Mouse (Mus musculus): ENCODE measurements at regions not wholly inside any gene's neighbourhood (a gene's known extent, or its start where the extent isn't known, plus 50 kb on each side); places are given as distances from the start of the nearest gene placed in this dataset.

DNA sequence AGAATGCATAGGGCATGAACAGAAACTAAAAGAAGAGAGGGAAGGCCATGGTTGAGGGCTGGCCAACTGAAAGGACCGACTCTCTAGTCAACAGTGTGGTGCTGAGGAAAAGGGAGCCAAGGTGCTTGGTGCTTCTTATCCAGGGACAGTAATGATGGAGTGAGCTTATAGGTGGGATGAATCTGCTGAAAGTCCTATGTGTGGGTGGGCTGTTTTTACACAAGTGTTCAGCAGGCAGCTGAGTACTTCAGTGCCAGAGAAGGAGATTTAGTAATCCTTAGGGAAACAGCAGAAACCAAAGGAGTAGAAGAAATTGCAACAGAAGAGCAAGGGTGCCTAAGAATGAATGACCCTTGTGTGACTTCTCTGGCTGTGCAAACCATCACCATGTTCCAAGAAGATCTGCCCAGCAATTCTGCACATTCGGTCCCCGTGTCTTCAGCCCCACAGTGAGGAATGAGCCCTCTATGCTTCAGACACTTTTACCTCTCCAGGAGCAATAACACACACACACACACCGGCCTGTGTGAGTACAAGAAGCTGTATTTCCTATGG is 82.1 kb upstream of the Pkn2 start (continued):
- no peak for TF ChIP-seq MEF2A (IDR thresholded peaks at IDR 0.05; ENCODE audit: extremely low read depth, insufficient replicate concordance, low read depth, low read length, poor library complexity, severe bottlenecking)

DNA sequence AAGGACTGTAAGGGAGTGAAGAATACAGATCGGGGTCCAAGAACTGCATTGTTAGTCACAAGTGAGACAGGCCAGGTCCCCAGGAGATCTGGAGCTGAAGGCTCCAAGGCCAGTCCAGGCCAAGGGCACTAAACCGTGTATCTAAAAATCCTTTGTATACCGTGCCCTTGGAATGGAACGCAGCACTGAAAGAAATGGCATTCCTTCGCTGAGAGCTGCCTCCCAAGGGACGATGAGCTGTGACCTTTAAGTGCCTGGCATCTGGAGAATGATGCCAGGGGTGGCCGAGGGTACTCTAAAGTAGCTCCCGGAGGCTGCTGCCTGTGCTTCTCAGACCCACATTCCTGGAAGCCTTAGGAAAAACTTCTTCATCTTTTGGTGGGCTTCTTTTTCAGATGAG is 76.0 kb upstream of the Pkn2 start:
- Histone ChIP-seq H3K27me3 (ENCODE audit: control insufficient read depth in 1 of 2, insufficient read depth in 2 of 2, low read length in 2 of 2) (no peaks in the 10 kb centered on the region; a peak in 1 of 4 replicates), H3K4me1 (ENCODE audit: control insufficient read depth in 1 of 2, insufficient read depth in 2 of 2, low read length in 2 of 2) (no peaks in the 10 kb centered on the region), H3K9me3 (replicated peaks; ENCODE audit: insufficient read depth, low read length) (no peaks in the 10 kb centered on the region), H3K9ac (ENCODE audit: control insufficient read depth, low read depth, low read length, poor library complexity, severe bottlenecking) (no peak overlapping the region), H3K36me3 (ENCODE audit: control insufficient read depth in 1 of 2, insufficient read depth in 2 of 2, low read length in 2 of 2) (no peaks in the 10 kb centered on the region), H3K4me3 (ENCODE audit: control insufficient read depth in 1 of 2, insufficient read depth in 1 of 2, low read depth in 2 of 2, low read length in 2 of 2) (no peak overlapping the region), H3K27ac (ENCODE audit: control insufficient read depth, low read depth, low read length) (no peak overlapping the region), H3K79me2 (ENCODE audit: control insufficient read depth, insufficient read depth, low read length, poor library complexity) (no peaks in the 10 kb centered on the region)
- TF ChIP-seq POLR2AphosphoS5 (IDR thresholded peaks at IDR 0.05; ENCODE audit: borderline replicate concordance, low read depth, low read length), result no peak
- no peak for TF ChIP-seq CHD1 (IDR thresholded peaks at IDR 0.05; ENCODE audit: low read depth, low read length)
- no peak for TF ChIP-seq HCFC1 (IDR thresholded peaks at IDR 0.05; ENCODE audit: low read depth, low read length)
- no peak for TF ChIP-seq USF1 (IDR thresholded peaks at IDR 0.05; ENCODE audit: low read depth, low read length)
- TF ChIP-seq BHLHE40 (IDR thresholded peaks at IDR 0.05; ENCODE audit: borderline replicate concordance, low read depth, low read length), result no peak
- TF ChIP-seq ELF1 (IDR thresholded peaks at IDR 0.05; ENCODE audit: low read depth, low read length), result no peak
- TF ChIP-seq NELFE (IDR thresholded peaks at IDR 0.05; ENCODE audit: low read depth, low read length), result no peak
- no peak for TF ChIP-seq MEF2A (IDR thresholded peaks at IDR 0.05; ENCODE audit: extremely low read depth, insufficient replicate concordance, low read depth, low read length, poor library complexity, severe bottlenecking)
- TF ChIP-seq POLR2A (IDR thresholded peaks at IDR 0.05; ENCODE audit: control insufficient read depth in 1 of 2, insufficient read depth in 1 of 2, low read depth in 1 of 2, low read length in 2 of 2, poor library complexity in 1 of 2), result no peak
- no peak for TF ChIP-seq UBTF (IDR thresholded peaks at IDR 0.05; ENCODE audit: borderline replicate concordance, insufficient read depth, low read depth, low read length)
- no peak for TF ChIP-seq TAL1 (IDR thresholded peaks at IDR 0.05; ENCODE audit: low read length)
- TF ChIP-seq KAT2A (conservative IDR thresholded peaks at IDR 0.05; ENCODE audit: low read depth, low read length), result no peak
- TF ChIP-seq ZNF384 (IDR thresholded peaks at IDR 0.05; ENCODE audit: low read depth, low read length), result no peak
- TF ChIP-seq E2F4 (IDR thresholded peaks at IDR 0.05; ENCODE audit: borderline replicate concordance, low read depth, low read length), result no peak
- no peak for TF ChIP-seq MYC (IDR thresholded peaks at IDR 0.05; ENCODE audit: low read depth, low read length)
- no peak for TF ChIP-seq ZC3H11A (IDR thresholded peaks at IDR 0.05; ENCODE audit: low read depth, low read length)
- DNase-seq (ENCODE audit: low read depth, low spot score), result no peak

DNA sequence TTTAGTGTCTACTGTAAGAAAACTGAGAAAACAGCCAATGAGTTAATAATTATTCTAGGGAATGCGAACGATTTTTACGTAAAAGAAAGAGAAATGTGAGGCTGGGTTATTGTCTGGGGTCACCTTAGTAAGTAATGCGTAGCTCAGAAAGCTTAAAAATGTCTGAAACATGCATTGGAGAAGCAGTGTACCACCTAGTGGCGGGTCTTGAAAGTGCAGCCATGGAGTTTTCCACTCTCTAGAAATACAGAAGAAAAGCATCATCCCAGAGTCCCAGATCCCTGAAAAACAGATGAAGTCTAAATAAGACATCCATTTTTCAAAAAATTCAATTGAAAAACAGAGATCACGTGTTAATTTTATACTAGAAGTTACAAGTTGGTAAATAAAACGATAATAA is 67.0 kb upstream of the Pkn2 start:
- Histone ChIP-seq H3K79me2 (ENCODE audit: control insufficient read depth, insufficient read depth, low read length, poor library complexity) (no peaks in the 10 kb centered on the region), H3K36me3 (ENCODE audit: control insufficient read depth in 1 of 2, insufficient read depth in 2 of 2, low read length in 2 of 2) (no peaks in the 10 kb centered on the region), H3K27me3 (ENCODE audit: control insufficient read depth in 1 of 2, insufficient read depth in 2 of 2, low read length in 2 of 2) (no peaks in the 10 kb centered on the region; a peak in 1 of 4 replicates), H3K9me3 (replicated peaks; ENCODE audit: insufficient read depth, low read length) (no peaks in the 10 kb centered on the region), H3K4me1 (ENCODE audit: control insufficient read depth in 1 of 2, insufficient read depth in 2 of 2, low read length in 2 of 2) (no peaks in the 10 kb centered on the region), H3K4me3 (ENCODE audit: control insufficient read depth in 1 of 2, insufficient read depth in 1 of 2, low read depth in 2 of 2, low read length in 2 of 2) (no peak overlapping the region), H3K9ac (ENCODE audit: control insufficient read depth, low read depth, low read length, poor library complexity, severe bottlenecking) (no peak overlapping the region), H3K27ac (ENCODE audit: control insufficient read depth, low read depth, low read length) (no peak overlapping the region)
- peak; percentile 60 for DNase-seq (ENCODE audit: low read depth, low spot score)
- no peak for TF ChIP-seq SIN3A (IDR thresholded peaks at IDR 0.05; ENCODE audit: low read length)
- no peak for TF ChIP-seq USF1 (IDR thresholded peaks at IDR 0.05; ENCODE audit: low read depth, low read length)
- no peak for TF ChIP-seq TAL1 (IDR thresholded peaks at IDR 0.05; ENCODE audit: low read length)
- TF ChIP-seq RAD21 (IDR thresholded peaks at IDR 0.05; ENCODE audit: low read depth, low read length), result peak; percentile 69
- no peak for TF ChIP-seq GABPA (IDR thresholded peaks at IDR 0.05; ENCODE audit: low read depth, low read length)
- TF ChIP-seq ZC3H11A (IDR thresholded peaks at IDR 0.05; ENCODE audit: low read depth, low read length), result peak; percentile 57
- TF ChIP-seq TCF12 (IDR thresholded peaks at IDR 0.05; ENCODE audit: low read depth, low read length), result no peak
- peak; percentile 77 for TF ChIP-seq SMC3 (IDR thresholded peaks at IDR 0.05; ENCODE audit: low read depth, low read length)
- peak; percentile 66 to 88 (median 82) for TF ChIP-seq CTCF (IDR thresholded peaks at IDR 0.05 in 2 of 3, conservative IDR thresholded peaks at IDR 0.05 in 1 of 3; ENCODE audit: control insufficient read depth in 1 of 3, insufficient read depth in 1 of 3, low read depth in 2 of 3, low read length in 3 of 3, poor library complexity in 1 of 3, severe bottlenecking in 1 of 3)
- no peak for TF ChIP-seq MAFK (IDR thresholded peaks at IDR 0.05; ENCODE audit: borderline replicate concordance, low read depth, low read length)
- no peak for TF ChIP-seq POLR2A (IDR thresholded peaks at IDR 0.05; ENCODE audit: control insufficient read depth in 1 of 2, insufficient read depth in 1 of 2, low read depth in 1 of 2, low read length in 2 of 2, poor library complexity in 1 of 2)
